Mouse (Mus musculus) liver, embryonic 14.5 days (tissue): ENCODE data around the gene Bcl9l. TPM values are rescaled to one million over a fixed set of nuclear protein-coding genes. Genes with fewer than 3 reads are reported as not detected.

ENCODE experiments used
- ATAC-seq: fragments of 200-750 bp; cut with Nextera tagmentation; 2 replicates; pipeline ENCODE4 v1.8.0; 2017; ENCODE audit warnings: moderate number of reproducible peaks, mild to moderate bottlenecking, moderate library complexity; ENCODE audit not compliant: insufficient read depth
- DNase-seq, 3 experiments: peaks; one replicate each; pipeline ENCODE4 v3.0.0-alpha.2; 2012 to 2013; ENCODE audit warnings: low read depth in 3 of 3, low spot score in 3 of 3
- H3K27ac ChIP-seq: fragments of 300-500 bp; sonication (generic); 2 replicates; pipeline ENCODE4 v1.5.1; 2014; ENCODE audit warnings: moderate library complexity, mild to moderate bottlenecking, control low read depth, inconsistent platforms
- H3K27me3 ChIP-seq: fragments of 300-500 bp; sonication (generic); 2 replicates; pipeline ENCODE4 v1.6.1; 2014; ENCODE audit warnings: mild to moderate bottlenecking, low read length, moderate library complexity; ENCODE audit not compliant: control insufficient read depth, insufficient read depth
- H3K36me3 ChIP-seq: fragments of 300-500 bp; sonication (generic); replicated peaks from 2 replicates; pipeline ENCODE4 v1.6.1; 2014; ENCODE audit warnings: low read depth; ENCODE audit not compliant: control insufficient read depth, insufficient read depth
- H3K4me1 ChIP-seq, 2 experiments: fragments of 200-500 bp in 1 of 2; fragments of 300-500 bp in 1 of 2; sonication (generic) in 1 of 2; replicated peaks; 2 replicates each; pipeline ENCODE4 v1.6.1; 2012 to 2014; ENCODE audit warnings: antibody characterized with exemption in 1 of 2, inconsistent platforms in 1 of 2, low read length in 1 of 2; ENCODE audit not compliant: control insufficient read depth in 2 of 2, insufficient read depth in 2 of 2
- H3K4me2 ChIP-seq: fragments of 300-500 bp; sonication (generic); 2 replicates; pipeline ENCODE4 v1.6.1; 2014; ENCODE audit warnings: low read depth, mild to moderate bottlenecking, control low read depth, moderate library complexity
- H3K4me3 ChIP-seq, 2 experiments: fragments of 200-500 bp in 1 of 2; fragments of 300-500 bp in 1 of 2; sonication (generic) in 1 of 2; 2 replicates each; pipeline ENCODE4 v1.5.1; 2012 to 2014; ENCODE audit warnings: low read depth in 2 of 2, low read length in 2 of 2, mild to moderate bottlenecking in 2 of 2, control low read depth in 1 of 2, inconsistent platforms in 1 of 2, moderate library complexity in 1 of 2; ENCODE audit not compliant: insufficient read depth in 1 of 2
- H3K9ac ChIP-seq: fragments of 300-500 bp; sonication (generic); replicated peaks from 2 replicates; pipeline ENCODE4 v1.6.1; 2014; ENCODE audit warnings: mild to moderate bottlenecking, control low read depth, moderate library complexity
- H3K9me3 ChIP-seq: fragments of 300-500 bp; sonication (generic); 2 replicates; pipeline ENCODE4 v1.6.1; 2016; ENCODE audit warnings: low read length, mixed read lengths; ENCODE audit not compliant: control insufficient read depth
- CTCF ChIP-seq: IDR thresholded peaks from 2 replicates; pipeline ENCODE4 v1.5.1; 2016; ENCODE audit warnings: antibody characterized with exemption, low read depth, control low read depth
- EP300 ChIP-seq: IDR thresholded peaks from 2 replicates; pipeline ENCODE4 v1.6.1; 2016; ENCODE audit warnings: antibody characterized with exemption, low read depth
- WGBS: fragments of 180-500 bp; shearing (Covaris S2); extraction: QIAGEN DNeasy Blood & Tissue Kit; methylation state at CpG from one replicate; pipeline ENCODE4 v1.1.7; 2014; ENCODE audit not compliant: insufficient replicate concordance; 5-methylcytosine and 5-hydroxymethylcytosine counted together
- polyA plus RNA-seq, 2 experiments: library from polyadenylated mRNA; depleted of rRNA in 1 of 2; stranded (reverse) in 1 of 2; unstranded in 1 of 2; fragments of >200 nt; fragmentation: Nextera tagmentation in 1 of 2; extraction: Ambion mirVana in 1 of 2; gene quantifications; 2 replicates each; pipeline versions ENCODE4 v1.2.1 to v1.2.3; 2012 to 2014

Bcl9l gene
- polyA plus RNA-seq, 2 experiments = 1.5 to 1.6 TPM

GRCm38 (mm10) chr9:44454132-44454890 lies 28.3 kb upstream of the Bcl9l start:
- 11% methylated on average over 14 of the region's 14 CpGs for whole genome bisulfite sequencing
- no peak for ATAC-seq
- Histone ChIP-seq H3K27me3 (no peaks in the 10 kb centered on the region; the same call in 1 of the 2 replicates), H3K4me2 (no peak overlapping the region), H3K36me3 (no peaks in the 10 kb centered on the region), H3K27ac (no peak overlapping the region), H3K4me3 (no peak overlapping the region), H3K4me1 (no peaks in the 10 kb centered on the region), H3K9ac (no peak overlapping the region), H3K9me3 (no peaks in the 10 kb centered on the region)
- peak; percentile 34 to 41 (median 41) for DNase-seq
- TF ChIP-seq EP300 (no peak), CTCF (peak; percentile 90)

GRCm38 (mm10) chr9:44454891-44455220 lies 27.8 kb upstream of the Bcl9l start, which contains the start of gene Upk2:
Upk2 (minus strand) TSS chr9:44454976.
- Histone ChIP-seq H3K4me1 (no peaks in the 10 kb centered on the region), H3K27me3 (no peaks in the 10 kb centered on the region; the same call in 1 of the 2 replicates), H3K9me3 (no peaks in the 10 kb centered on the region), H3K36me3 (no peaks in the 10 kb centered on the region), H3K9ac (no peak within 1 kb of the TSS), H3K4me3 (no peak within 1 kb of the TSS), H3K4me2 (no peak within 1 kb of the TSS), H3K27ac (no peak within 1 kb of the TSS)
- no peak for DNase-seq
- ATAC-seq = no peak
- TF ChIP-seq EP300 = no peak
- TF ChIP-seq CTCF = 0 out of 2 replicates have a peak, but pooled peaks have one; percentile 14
- 25% methylated on average over 4 of the region's 4 CpGs for WGBS

- Histone ChIP-seq H3K4me3 (no peak overlapping the region), H3K36me3 (no peaks in the 10 kb centered on the region), H3K4me1 (no peaks in the 10 kb centered on the region), H3K27me3 (no peaks in the 10 kb centered on the region; the same call in 1 of the 2 replicates), H3K27ac (no peak overlapping the region), H3K4me2 (no peak overlapping the region), H3K9me3 (no peaks in the 10 kb centered on the region), H3K9ac (no peak overlapping the region)
- TF ChIP-seq CTCF = no peak
- TF ChIP-seq EP300 = no peak
- WGBS = 19% methylated on average over 11 of the region's 11 CpGs
- no peak for ATAC-seq
- DNase-seq = no peak
These were observed 25.4 kb upstream of the Bcl9l start for GRCm38 (mm10) chr9:44457035-44457742.

- H3K4me1 ChIP-seq = no peaks in the 10 kb centered on the region
These were observed 20.7 kb upstream of the Bcl9l start for GRCm38 (mm10) chr9:44461950-44462349.

GRCm38 (mm10) chr9:44468224-44468623 lies 14.4 kb upstream of the Bcl9l start:
- DNase-seq (no peak), ATAC-seq (no peak)
- Histone ChIP-seq H3K4me1 (no peaks in the 10 kb centered on the region), H3K27ac (no peak overlapping the region), H3K9me3 (no peaks in the 10 kb centered on the region), H3K27me3 (no peaks in the 10 kb centered on the region), H3K36me3 (no peaks in the 10 kb centered on the region), H3K4me2 (no peak overlapping the region), H3K4me3 (no peak overlapping the region), H3K9ac (no peak overlapping the region)
- TF ChIP-seq CTCF = no peak
- TF ChIP-seq EP300 = no peak
- WGBS = 28% methylated on average over 7 of the region's 7 CpGs

More at GRCm38 (mm10) chr9:44461950-44462349, 20.7 kb upstream of the Bcl9l start:
- Histone ChIP-seq H3K27me3 (no peaks in the 10 kb centered on the region; the same call in 1 of the 2 replicates), H3K4me2 (no peak overlapping the region), H3K4me3 (no peak overlapping the region), H3K9ac (no peak overlapping the region), H3K9me3 (no peaks in the 10 kb centered on the region), H3K27ac (no peak overlapping the region), H3K36me3 (no peaks in the 10 kb centered on the region)
- ATAC-seq (no peak), DNase-seq (no peak)
- no peak for TF ChIP-seq EP300
- no peak for TF ChIP-seq CTCF
- 44% methylated on average over 5 of the region's 5 CpGs for WGBS
